Mouse (Mus musculus): ENCODE results near the gene Fut2.

DNA sequence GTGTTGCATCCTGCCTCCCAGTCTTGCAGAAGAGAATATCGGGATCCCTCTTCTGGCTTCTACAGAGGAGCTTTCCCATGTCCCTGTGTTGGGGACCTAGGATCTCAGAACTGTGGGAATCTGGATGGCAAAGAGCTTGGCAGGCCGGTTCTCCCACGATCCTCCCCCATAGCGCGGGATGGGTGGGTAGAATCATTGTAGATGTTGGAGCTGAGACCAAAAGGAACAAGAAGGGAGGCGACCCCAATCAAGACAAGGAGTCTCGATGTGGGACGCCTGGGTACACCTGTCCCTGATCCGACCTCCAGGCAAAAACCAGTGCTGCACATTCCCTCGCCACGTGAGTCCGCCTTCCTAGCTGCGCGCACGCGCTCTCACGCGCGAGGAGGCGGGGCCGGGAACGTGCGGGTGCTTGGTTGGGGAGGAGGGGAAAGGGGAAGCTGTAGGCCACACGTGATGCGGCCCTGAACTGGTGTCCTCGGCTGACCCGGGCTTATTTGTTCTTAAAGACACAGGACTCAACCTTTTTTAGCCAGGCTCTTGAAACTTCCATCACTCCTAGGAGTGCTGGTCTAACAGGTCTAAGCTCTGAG is 41.3 kb upstream of the Fut2 start:
- TF ChIP-seq TAL1 (IDR thresholded peaks at IDR 0.05; ENCODE audit: low read length): no peak
- TF ChIP-seq GATA1 (IDR thresholded peaks at IDR 0.05; ENCODE audit: low read length): no peak
